Mouse (Mus musculus): ENCODE measurements around the gene Fam126a.

Gene Fam126a

GRCm38 (mm10) chr5:24040601-24041000, 10.1 kb upstream of the Fam126a start:
- no peak for ATAC-seq (ENCODE audit: low TSS enrichment)

DNA sequence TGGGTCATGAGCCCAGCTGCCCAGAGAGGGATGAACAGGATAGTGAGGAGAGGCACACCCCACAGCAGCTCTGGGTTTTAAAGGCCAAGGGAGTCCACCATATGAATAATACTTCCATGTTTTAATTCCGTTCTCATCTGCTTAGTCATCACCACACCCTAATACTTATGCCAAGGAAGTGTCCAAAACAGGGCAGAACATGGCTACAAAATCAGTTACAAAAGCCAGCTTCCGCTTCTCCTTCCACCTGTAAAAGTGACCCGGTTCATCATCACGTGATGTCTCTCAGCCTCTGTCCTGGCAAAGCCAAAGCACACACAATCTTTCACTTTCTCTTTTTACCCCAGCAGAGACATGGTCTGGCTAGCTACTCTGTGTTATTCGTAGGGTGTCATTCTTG, 8.9 kb upstream of the Fam126a start:
- no peak for ATAC-seq (ENCODE audit: low TSS enrichment)

DNA sequence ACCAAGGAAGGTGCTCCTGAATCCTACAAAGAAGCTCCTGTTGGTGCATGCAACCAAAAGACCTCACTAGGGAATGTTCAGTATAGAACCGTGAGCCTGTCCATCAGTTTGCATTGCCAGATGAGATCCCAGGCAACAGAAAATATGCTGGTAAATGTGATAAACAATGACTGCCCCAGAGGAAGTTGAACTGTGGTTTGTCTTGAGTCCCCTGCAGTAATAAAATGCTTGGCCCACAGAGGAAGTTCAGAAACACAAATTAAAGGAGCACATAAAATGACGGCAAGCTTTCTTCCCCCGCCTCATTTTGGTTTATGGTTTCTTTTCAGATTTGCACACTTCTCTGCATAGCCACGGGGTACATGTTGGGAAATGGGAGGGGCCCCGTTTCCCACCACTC, 8.3 kb upstream of the Fam126a start:
- no peak for ATAC-seq (ENCODE audit: low TSS enrichment)

DNA sequence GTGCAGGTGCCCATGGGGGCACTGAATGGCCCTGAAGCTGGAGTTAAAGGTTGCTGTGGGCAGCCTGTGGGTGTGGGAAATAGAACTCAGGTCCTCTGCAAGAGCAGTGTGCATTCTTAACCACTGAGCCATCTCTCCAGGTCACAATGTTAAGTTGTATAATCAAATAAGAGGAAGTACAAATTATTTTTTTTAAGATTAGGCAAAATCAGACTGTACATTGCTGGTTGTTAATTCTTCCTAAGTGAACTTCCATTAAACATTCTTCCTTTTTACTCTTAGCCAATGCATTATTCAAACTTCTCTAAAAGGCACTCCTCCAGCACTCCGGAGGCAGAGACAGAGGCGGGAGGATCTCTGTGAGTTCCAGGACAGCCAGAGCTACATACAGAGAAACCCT, 7.7 kb upstream of the Fam126a start:
- ATAC-seq (ENCODE audit: low TSS enrichment) = no peak

- ATAC-seq (ENCODE audit: low TSS enrichment) = no peak
Measured at GRCm38 (mm10) chr5:24036731-24037130, 6.2 kb upstream of the Fam126a start.

DNA sequence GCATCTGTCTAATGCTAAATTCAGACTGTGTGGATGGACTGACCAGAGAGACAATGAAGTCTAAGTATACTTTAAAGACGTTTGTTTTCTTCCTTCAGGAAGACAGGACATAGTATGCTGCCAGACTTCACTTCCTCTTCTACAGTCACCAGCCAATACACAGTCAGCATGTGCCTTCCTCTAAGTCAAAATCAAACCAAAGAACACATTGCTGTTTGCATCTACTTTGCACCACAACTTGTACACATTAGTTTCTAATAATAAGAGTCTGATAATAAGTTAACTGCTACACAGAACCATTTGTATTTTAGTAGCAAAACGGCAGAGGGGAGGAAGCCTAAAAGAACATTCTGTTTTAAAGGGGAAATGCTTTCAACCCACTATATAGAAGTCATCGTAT, 4.5 kb upstream of the Fam126a start:
- ATAC-seq (ENCODE audit: low TSS enrichment) = no peak

DNA sequence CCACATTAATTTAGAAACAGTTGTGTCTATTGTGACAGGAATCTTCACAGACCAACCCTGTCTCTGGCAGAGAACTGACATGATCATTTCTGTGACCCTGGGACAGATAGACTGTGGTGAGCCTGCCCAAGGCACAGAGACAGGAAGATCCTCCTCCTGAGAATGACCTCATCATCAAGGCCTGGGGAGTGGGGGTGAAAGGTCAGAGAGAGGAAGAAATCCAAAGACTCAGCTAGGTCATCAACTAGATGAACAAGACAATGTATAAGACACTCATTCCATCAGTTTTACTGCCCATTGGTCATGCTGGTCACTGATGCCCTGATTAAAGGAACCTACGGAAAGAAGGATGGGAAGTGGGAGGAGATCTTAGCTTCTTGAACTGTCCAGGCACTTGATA, 3.6 kb upstream of the Fam126a start:
- no peak for ATAC-seq (ENCODE audit: low TSS enrichment)

GRCm38 (mm10) chr5:24029946-24030578, 428 bp downstream of the Fam126a start:
- ATAC-seq (ENCODE audit: low TSS enrichment) = peak; percentile 66

- peak; percentile 68 for ATAC-seq (ENCODE audit: low TSS enrichment)
Measured at GRCm38 (mm10) chr5:24029331-24029771, 1.1 kb downstream of the Fam126a start.

GRCm38 (mm10) chr5:24024957-24025356, 5.5 kb downstream of the Fam126a start:
- no peak for ATAC-seq (ENCODE audit: low TSS enrichment)

- ATAC-seq (ENCODE audit: low TSS enrichment) = no peak
Measured at GRCm38 (mm10) chr5:24023226-24023625, 7.3 kb downstream of the Fam126a start.

DNA sequence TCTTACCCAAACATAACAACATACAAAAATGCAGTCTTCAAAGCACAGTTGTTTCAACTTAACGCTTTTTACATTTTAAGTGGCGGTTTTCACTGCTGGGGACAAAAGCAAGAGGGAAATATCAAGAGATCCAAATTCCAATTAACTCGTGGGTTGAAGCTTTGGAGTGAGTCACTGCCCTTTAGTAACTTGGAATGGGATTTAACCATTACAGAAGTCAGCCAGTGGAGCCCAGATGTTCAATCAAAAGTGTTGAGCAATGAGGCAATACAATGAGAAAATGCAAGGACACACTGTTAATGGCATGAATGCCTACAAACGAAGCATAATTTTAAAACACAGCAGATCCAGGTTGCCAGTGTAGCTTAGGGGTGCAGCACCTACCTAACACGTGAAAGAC, 8.8 kb downstream of the Fam126a start:
- ATAC-seq (ENCODE audit: low TSS enrichment) = no peak

GRCm38 (mm10) chr5:24020380-24020779, 10.1 kb downstream of the Fam126a start:
- no peak for ATAC-seq (ENCODE audit: low TSS enrichment)

DNA sequence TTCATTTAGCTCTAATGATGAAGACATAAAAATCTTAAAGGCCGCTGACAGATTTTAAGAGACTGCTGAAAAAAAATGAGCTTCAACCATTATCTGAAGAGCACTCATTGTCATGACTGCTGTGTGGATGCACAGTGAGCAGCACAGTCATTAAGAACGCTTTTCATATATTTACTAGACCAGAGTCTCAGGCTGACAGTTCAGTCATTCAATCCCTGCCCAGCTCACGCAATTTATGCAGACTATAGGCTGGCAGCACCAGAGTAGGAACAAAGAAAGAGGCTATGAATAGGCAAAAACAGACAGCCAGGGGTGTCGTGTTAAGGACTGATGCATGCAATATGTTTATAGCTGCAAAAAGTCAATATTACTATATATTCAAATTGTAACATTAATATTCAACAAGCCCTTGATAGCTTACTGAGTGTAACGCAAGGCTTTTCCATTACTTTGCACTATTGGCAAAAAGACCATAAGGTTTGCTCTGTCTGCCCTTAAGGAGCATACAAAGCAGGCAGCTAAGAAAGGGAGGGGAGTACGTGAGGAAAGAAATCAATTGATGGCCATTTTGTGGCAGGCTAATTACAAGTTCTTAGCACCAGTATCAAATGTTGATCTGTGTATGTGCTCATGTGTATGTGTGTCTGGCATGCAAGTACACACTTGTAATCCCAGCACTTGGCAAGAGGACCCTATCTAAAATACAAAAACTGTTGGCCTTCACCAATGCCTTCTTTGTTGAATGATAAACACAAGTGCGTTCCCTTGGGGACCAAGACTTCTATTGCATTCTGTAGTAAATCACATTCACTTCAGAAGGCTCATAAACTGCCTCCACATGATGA, 10.9 kb downstream of the Fam126a start:
- no peak for ATAC-seq (ENCODE audit: low TSS enrichment)

GRCm38 (mm10) chr5:24018621-24019261, 11.7 kb downstream of the Fam126a start:
- ATAC-seq (ENCODE audit: low TSS enrichment) = no peak

DNA sequence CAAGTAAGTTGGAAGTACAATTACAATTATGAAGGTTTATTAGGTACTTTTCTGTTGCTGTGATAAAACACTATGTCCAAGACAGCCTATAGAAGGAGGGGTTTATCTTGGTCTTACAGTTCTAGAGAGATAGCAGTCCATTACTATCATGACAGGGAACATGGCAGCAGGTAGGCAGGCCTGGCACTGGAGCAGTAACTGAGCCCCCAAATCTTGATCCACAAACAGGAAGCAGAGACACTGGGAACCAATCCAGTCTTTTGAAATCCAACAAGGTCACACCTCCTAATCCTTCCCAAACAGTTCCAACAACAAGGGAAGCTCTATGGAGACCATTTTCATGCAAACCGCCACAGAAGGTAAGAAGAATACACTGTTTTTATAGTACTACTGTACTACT, 13.6 kb downstream of the Fam126a start:
- ATAC-seq (ENCODE audit: low TSS enrichment) = no peak

DNA sequence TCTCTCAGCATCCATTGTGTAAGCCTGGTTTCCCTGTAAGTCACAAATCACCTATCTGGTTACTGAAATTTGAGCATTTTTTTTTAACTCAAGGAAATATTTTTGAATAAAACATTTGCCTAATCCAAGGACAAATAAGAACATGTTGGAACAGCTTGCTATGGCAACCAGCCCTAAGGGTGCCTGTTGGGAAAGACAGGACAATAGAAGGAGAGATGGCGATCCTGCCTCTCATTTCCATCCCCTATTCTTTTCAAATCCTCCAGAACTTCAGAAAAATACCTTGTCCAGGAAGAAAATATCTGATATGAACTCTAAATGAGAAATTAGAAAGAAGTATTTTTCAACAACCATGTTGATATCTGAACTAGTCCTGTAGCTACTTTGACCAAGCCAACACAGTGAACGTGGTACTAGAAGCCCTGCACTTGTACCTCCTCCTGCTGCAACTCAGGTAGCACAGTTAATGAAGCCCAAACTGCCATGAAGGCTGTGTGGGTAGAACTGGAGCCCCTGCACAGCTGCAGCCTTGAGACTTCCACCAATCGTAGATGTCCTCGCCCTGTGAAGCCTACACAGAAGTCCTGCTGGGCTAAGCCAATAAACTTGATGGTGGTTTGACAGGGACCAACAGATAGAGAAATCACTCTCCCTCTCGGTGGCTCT, 17.0 kb downstream of the Fam126a start:
- ATAC-seq (ENCODE audit: low TSS enrichment) = no peak

DNA sequence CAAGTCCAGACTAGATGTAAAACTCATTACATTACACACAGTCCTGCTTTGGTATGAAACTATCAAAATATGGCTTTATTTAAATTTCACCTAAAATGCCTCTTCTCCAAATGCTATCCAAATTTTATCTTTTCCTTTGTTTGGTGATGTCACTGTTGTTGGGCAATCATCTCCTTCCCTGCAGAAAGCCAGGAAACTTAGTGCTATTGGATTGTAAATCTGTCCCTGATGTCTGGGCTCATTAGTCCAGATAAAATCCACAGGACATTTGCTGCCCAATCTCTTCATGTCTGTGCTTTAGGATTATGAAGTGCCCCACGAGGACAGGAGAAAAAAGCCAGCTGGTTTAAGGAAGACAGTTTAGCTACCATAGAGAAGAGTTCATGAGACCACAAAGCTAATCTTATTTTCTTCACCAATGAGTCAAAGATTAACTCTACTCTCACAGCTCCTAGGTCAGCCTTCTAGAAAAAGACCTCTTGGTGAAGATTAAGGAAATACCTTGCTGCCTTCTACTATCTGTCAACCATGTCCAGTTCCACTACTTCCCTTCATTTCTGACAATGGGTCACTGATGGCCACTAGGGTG, 31.3 kb downstream of the Fam126a start:
- no peak for ATAC-seq (ENCODE audit: low TSS enrichment)

DNA sequence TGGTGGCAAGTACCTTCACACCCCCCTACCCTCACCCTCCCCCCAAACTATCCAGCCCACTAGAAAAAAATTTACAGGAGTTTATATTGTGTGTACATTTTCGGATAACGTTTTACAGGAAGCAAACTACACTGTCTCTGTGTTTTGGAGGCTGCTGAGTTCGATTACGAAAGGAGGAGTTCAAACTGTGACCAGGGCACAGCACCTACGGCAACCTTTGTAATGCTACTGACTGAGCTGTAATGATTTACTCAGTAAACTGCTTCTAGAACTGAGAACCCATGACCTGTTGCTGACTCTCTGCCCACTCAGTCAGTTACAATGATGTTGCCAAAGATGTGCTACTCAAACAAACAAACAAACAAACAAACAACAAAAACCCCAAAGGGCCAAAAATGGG, 34.5 kb downstream of the Fam126a start:
- no peak for ATAC-seq (ENCODE audit: low TSS enrichment)

DNA sequence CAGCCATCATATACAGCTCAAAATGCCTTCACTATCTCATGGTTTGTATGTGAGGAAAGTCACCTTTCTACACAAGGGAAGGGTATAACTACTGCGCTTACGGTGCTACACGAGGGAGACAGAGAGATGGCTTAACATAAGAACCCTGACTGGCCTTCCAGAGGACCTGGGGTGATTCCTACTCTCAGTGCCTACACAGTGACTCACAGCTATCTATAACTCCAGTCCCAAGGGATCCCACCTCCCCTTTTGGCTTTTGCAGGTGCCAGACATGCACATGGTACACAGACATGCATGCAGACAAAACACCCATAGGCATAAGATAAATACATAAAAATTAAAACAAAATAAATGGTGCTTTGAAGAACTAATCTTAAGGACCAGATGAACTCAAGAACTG, 35.6 kb downstream of the Fam126a start:
- no peak for ATAC-seq (ENCODE audit: low TSS enrichment)

GRCm38 (mm10) chr5:23994231-23994630, 36.3 kb downstream of the Fam126a start:
- no peak for ATAC-seq (ENCODE audit: low TSS enrichment)

DNA sequence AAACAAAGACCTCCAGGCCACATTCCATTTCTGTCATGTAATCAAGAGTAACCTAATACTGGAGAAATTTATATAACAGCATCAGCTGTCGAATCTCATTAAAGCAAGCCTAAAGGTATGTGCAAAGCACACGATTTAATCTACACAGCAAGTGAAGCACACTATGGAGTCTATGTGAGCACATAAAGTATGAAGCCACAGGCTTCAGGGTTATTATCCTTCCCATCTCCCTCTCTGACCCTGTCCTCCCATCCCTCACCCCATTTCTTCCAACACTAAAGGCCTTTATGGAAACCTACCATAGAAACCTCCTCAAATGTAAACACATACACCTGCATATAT, 37.0 kb downstream of the Fam126a start:
- no peak for ATAC-seq (ENCODE audit: low TSS enrichment)
